Mouse (Mus musculus): ENCODE data around the gene Ybx1.

- TF ChIP-seq POLR2A (IDR thresholded peaks at IDR 0.05; ENCODE audit: control insufficient read depth, extremely low read depth, insufficient read depth, low read length, poor library complexity), result no peak
- TF ChIP-seq CTCF (IDR thresholded peaks at IDR 0.05; ENCODE audit: borderline replicate concordance, control insufficient read depth, extremely low read depth, insufficient read depth, low read length, poor library complexity), result no peak
Measured at GRCm38 (mm10) chr4:119257083-119257482, 37.3 kb downstream of the Ybx1 start.

All from thymus, adult 2 months (tissue).